Mouse (Mus musculus) embryonic facial prominence, embryonic 10.5 days (tissue): ENCODE measurements at regions not wholly inside any gene's neighbourhood (a gene's known extent, or its start where the extent isn't known, plus 50 kb on each side); places are given as distances from the start of the nearest gene placed in this dataset.

ENCODE experiments used
- DNase-seq: peaks from one replicate; pipeline ENCODE4 v3.0.0-alpha.2; 2017; ENCODE audit warnings: low spot score
- H3K27ac ChIP-seq: fragments of 300-500 bp; sonication (generic); replicated peaks from 2 replicates; pipeline ENCODE4 v1.5.1; 2016; ENCODE audit warnings: mild to moderate bottlenecking
- H3K27me3 ChIP-seq: fragments of 300-500 bp; sonication (generic); replicated peaks from 2 replicates; pipeline ENCODE4 v1.6.1; 2016; ENCODE audit warnings: low read depth, mild to moderate bottlenecking; ENCODE audit not compliant: poor library complexity, severe bottlenecking
- H3K36me3 ChIP-seq: fragments of 300-500 bp; sonication (generic); replicated peaks from 2 replicates; pipeline ENCODE4 v1.6.1; 2016; ENCODE audit warnings: mild to moderate bottlenecking, moderate library complexity
- H3K4me1 ChIP-seq: fragments of 300-500 bp; sonication (generic); 2 replicates; pipeline ENCODE4 v1.6.1; 2016
- H3K4me3 ChIP-seq: fragments of 300-500 bp; sonication (generic); 2 replicates; pipeline ENCODE4 v1.5.1; 2016; ENCODE audit warnings: mild to moderate bottlenecking, moderate library complexity
- H3K9me3 ChIP-seq: fragments of 300-500 bp; sonication (generic); 2 replicates; pipeline ENCODE4 v1.6.1; 2016; ENCODE audit warnings: mild to moderate bottlenecking
- WGBS: fragments of 180-500 bp; shearing (Covaris S2); methylation state at CpG from one replicate; pipeline ENCODE4 v1.1.7; 2016; 5-methylcytosine and 5-hydroxymethylcytosine counted together

DNA sequence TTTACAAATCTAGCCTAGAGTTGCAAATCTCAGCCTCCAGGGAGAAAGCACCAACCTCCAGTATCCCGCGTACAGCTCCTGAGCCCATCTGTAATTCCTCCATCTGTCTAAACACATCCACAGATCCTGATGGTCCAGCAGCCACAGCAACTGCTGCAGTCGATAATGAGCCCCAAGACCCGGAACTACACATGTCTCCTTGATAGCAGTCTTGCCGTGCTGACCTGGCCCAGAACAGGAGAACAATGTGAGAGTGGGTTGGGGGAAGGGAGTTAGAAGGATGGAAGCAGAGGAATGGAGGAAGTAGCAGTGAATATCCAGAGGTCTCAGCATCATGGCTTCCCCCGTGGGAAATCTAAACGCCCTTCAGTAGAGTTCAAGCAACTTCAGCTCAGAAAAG, 152.8 kb upstream of the Zmiz1 start:
- Histone ChIP-seq H3K36me3 (no peaks in the 10 kb centered on the region), H3K4me3 (no peak overlapping the region), H3K27me3 (peaks cover 44% of the 10 kb centered on the region), H3K9me3 (no peaks in the 10 kb centered on the region), H3K27ac (0 out of 2 replicates have a peak overlapping the region, but pooled peaks have one; percentile 71), H3K4me1 (peaks cover 65% of the 10 kb centered on the region)
- DNase-seq: no peak
- 54% methylated on average over 7 of the region's 7 CpGs for WGBS

DNA sequence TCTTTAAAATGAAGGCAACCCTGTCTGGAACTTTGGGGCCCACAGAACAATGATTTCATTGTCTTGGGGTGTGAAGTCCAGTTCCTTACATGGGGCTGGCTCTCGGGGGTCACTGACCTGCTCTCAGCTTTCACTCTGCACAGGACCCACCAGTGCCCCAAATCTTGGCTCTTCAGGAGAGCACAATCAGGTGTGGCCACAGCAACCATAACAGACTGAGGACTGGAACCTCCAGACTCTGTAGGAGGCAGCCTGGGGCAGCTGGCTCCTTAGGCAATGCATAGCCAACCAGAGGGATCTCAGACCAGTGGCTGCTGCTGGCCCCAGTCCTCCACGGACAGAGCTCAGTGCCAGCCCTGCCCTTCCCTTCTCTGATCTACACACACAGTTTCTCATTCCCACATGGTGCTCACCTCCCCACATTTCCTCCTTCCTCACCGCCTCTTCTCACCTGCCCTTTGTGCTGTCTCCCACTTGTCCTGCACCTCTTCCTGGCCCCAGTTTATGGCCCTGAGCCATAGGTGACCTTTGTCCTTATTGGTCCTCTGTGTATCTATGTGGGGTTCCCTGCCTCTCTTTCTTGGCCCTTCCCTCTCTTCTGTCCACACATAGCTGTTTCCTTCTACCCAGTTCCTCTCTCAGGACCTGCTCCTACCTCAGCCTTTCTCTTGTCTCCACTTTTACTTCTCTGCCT, 151.9 kb upstream of the Zmiz1 start:
- no peak for DNase-seq
- peak overlapping the region; percentile 71 for H3K27ac ChIP-seq
- H3K4me1 ChIP-seq: peaks cover 64% of the 10 kb centered on the region
- no peaks in the 10 kb centered on the region for H3K9me3 ChIP-seq
- peaks cover 48% of the 10 kb centered on the region for H3K27me3 ChIP-seq
- WGBS: 52% methylated on average over 3 of the region's 3 CpGs
- no peak overlapping the region for H3K4me3 ChIP-seq
- H3K36me3 ChIP-seq: no peaks in the 10 kb centered on the region

DNA sequence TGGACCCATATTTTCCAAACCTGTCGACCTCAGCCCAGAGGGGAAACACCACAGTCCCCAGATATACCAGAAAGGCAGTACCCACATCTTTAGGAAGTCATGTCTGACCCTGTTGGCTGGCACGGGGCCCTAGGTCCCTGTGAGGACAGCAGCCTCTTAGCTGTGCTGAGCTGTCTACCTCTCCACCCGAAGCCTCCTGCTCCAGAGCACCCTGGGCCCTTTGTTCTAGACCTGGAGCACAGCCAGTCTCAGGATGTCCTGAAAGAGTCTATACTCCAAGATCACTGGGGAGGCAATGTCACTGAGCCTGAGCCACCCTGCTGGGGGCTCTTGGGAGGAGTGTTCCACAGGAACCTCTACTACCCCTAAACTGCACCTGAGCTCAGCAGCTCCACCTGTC, 150.9 kb upstream of the Zmiz1 start:
- DNase-seq: no peak
- no peak overlapping the region for H3K4me3 ChIP-seq
- WGBS: 79% methylated on average over 3 of the region's 3 CpGs
- no peaks in the 10 kb centered on the region for H3K9me3 ChIP-seq
- H3K27ac ChIP-seq: 0 out of 2 replicates have a peak overlapping the region, but pooled peaks have one; percentile 71
- H3K36me3 ChIP-seq: no peaks in the 10 kb centered on the region
- H3K4me1 ChIP-seq: peaks cover 66% of the 10 kb centered on the region
- peaks cover 49% of the 10 kb centered on the region for H3K27me3 ChIP-seq

DNA sequence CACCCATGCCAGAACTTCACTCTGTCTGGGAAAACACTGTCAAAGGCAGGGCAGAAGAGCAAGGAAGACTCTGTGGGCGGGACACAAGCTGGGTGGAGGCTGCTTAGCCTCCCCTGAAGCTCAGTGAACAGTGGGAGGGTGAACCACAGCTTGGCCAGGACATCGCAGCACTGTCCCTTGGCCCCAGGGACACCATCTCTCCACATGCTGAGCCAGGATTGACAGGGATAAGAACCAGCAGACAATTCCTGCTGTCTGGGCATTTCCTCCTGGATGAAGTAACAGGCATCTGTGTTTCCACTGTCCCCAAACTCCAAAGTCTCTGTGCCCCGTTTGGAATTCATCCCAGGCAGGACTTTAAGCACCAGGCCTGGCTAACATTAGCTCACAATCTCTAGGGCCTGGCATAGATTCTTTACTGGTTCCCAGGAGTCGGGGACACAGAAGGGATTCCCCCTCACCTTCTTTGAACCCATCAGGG, 148.3 kb upstream of the Zmiz1 start:
- peak overlapping the region; percentile 37 for H3K27ac ChIP-seq
- no peak for DNase-seq
- H3K9me3 ChIP-seq: no peaks in the 10 kb centered on the region
- WGBS: 59% methylated on average over 4 of the region's 4 CpGs
- no peak overlapping the region for H3K4me3 ChIP-seq
- no peaks in the 10 kb centered on the region for H3K36me3 ChIP-seq
- H3K4me1 ChIP-seq: peaks cover 58% of the 10 kb centered on the region
- peaks cover 62% of the 10 kb centered on the region for H3K27me3 ChIP-seq

DNA sequence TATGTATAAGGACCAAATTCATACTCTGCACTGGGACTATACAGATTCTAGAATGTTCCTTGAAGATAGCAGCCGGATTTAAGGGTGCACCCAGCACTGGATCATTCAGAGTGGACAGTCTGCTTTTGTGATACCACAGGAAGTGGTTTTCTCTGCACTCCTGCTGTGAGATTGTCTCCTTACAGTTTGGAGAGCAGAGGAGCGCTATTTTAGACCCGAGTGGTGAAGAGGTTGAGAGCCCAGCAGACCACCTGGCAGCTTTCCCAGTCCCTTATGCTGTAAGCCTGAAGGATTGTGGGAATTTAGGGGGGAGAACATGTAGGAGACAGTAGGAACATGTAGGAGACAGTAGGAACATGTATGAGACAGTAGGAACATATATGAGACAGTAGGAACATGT, 147.5 kb upstream of the Zmiz1 start:
- Histone ChIP-seq H3K36me3 (no peaks in the 10 kb centered on the region), H3K4me1 (peaks cover 50% of the 10 kb centered on the region), H3K4me3 (no peak overlapping the region), H3K27ac (0 out of 2 replicates have a peak overlapping the region, but pooled peaks have one; percentile 37), H3K27me3 (peaks cover 68% of the 10 kb centered on the region), H3K9me3 (no peaks in the 10 kb centered on the region)
- WGBS: 76% methylated on average over 3 of the region's 3 CpGs
- DNase-seq: no peak

DNA sequence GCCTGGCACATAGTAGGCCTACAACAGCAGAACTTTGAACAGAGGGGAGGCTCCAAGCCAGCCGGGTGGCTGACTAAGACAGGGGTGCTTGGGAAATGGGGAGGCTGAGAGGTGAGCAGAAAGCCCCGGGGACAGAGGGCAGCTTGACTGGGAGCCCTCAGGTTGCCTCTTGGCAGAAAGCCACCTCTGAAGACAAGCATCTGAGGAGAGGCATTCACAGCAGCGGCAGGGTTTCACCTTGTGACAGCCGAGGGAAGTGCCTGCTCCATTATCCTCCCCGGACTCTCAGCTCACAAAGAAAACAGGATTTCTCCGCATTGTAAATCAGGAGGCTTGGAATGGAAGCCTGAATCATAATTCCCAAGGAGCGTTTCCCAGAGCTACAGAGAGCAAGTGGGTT, 146.8 kb upstream of the Zmiz1 start:
- H3K4me3 ChIP-seq: no peak overlapping the region
- peaks cover 48% of the 10 kb centered on the region for H3K4me1 ChIP-seq
- peak overlapping the region; percentile 48; the same call in 1 of the 2 replicates for H3K27ac ChIP-seq
- 38% methylated on average over 7 of the region's 7 CpGs for WGBS
- peaks cover 68% of the 10 kb centered on the region for H3K27me3 ChIP-seq
- H3K36me3 ChIP-seq: no peaks in the 10 kb centered on the region
- H3K9me3 ChIP-seq: no peaks in the 10 kb centered on the region
- DNase-seq: no peak

DNA sequence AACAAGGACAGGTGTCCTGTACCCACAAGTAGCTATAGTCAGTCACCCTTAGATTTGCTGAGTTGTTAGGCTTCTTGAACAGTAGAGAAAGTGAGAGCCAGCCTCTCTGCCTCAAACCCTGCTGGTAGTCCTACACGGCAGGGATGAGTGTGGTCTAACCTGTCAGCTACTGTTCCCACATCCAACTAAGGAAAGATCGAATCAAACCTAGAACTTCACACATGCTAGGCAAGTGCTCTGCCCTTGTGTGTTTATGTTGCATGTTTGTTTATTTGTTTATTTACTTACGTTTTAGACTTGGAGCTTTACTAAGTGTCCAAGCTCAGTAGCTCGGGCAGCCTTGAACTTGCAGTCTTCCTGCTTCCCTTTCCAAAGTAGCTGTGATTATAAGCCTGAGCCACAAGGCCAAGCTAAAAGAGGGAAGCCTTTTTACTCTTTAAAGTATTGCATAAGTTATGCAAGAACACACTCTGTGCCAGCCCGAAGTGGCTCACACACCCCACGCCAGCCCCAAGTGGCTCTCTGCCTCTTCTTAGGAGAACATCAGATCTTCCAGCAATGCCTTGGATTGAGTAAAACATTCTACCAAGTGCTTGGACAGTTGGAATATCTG, 146.1 kb upstream of the Zmiz1 start:
- H3K9me3 ChIP-seq: no peaks in the 10 kb centered on the region
- H3K4me3 ChIP-seq: no peak overlapping the region
- no peaks in the 10 kb centered on the region for H3K36me3 ChIP-seq
- H3K27ac ChIP-seq: no peak overlapping the region
- peaks cover 68% of the 10 kb centered on the region for H3K27me3 ChIP-seq
- 89% methylated on average over 6 of the region's 6 CpGs for WGBS
- H3K4me1 ChIP-seq: peaks cover 50% of the 10 kb centered on the region
- no peak for DNase-seq

DNA sequence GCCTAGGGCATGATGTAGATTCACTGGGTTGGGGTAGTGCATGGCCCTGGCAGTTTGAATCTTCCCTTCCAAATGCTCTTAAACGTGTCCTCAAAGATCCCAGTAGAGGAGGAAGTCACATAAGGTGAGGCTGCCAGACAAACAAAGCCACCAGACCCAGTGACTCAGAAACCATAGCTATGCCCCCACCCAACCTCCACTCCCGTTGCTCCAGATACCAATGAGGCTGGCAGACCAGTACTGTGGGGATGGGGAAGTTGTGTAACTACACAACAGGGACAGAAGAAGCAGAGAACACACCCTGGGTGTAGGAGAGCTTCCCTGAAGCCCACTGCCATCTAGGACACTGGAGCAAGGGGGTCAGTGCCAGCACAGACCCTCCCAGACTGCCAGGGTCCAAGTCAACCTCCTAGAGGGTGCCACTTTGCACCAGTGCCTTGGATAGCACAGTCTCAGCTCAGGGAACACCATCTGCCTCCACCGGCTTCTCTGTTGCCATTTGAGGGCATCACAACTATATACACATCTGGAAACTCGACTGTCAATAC, 145.2 kb upstream of the Zmiz1 start:
- Histone ChIP-seq H3K4me1 (peaks cover 54% of the 10 kb centered on the region), H3K36me3 (no peaks in the 10 kb centered on the region), H3K27ac (no peak overlapping the region), H3K27me3 (peaks cover 68% of the 10 kb centered on the region), H3K9me3 (no peaks in the 10 kb centered on the region), H3K4me3 (no peak overlapping the region)
- 78% methylated on average over 4 of the region's 4 CpGs for WGBS
- no peak for DNase-seq

DNA sequence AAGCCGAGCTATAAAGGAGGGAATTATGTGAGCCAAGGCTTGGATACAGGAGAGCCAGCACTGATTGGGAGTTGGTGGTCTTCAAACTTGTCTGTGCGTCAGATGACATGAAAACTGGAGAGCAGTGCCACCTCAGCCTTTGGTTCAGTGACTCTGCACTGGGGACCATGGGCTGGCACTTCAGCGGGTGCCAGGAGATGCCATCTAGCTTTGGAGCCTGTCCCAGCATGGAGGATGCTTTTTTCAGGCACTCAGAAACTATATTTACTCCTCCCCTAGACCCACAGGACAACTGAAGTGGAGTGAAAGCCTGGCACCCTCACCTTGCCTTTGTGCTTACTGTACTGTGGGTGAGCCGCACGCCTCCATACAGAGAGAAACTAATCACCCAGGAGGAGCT, 142.5 kb upstream of the Zmiz1 start:
- Histone ChIP-seq H3K9me3 (no peaks in the 10 kb centered on the region), H3K27me3 (peaks cover 67% of the 10 kb centered on the region), H3K36me3 (no peaks in the 10 kb centered on the region), H3K4me3 (no peak overlapping the region), H3K27ac (peak overlapping the region; percentile 92; the same call in 1 of the 2 replicates), H3K4me1 (peaks cover 61% of the 10 kb centered on the region)
- no peak for DNase-seq
- WGBS: 92% methylated on average over 5 of the region's 5 CpGs

DNA sequence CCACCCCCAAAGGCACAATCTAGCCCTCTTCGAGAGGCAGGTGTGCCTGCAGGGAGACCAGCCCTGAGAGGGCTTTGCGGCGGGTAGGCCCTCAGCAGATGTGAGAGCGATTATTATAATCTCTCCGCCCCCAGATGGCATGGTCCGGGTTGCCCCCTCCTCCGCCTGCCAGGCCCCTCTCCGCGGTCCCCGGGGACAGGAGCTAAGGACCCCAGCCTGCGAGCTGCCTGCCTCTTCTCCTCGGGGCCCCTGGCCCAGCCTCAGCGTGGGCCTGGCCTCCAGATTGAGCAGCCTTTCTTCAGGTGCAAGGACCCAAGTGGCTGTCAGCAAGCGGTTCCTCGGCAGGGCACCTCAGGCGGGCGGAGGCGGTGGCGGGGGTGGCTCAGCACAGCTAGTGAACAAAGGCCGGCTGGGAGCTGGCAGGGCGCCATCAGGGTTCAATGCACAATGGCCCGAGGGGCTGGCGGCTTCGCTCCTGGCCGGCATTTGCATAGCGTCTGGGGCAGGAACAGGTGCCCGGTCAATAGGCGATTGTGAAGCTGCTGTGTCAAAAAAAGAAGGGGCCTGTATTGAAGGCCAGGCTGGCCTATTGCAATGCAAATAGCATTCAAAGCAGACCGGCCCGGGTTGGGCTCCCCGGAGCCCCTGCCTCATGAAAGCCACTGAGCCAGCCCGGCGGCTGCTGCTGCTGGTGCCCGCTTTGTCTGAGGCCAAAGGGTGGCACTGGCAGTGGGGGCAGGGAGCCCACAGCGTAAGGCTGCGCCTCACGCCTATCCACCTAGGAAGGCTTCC, 141.1 kb upstream of the Zmiz1 start:
- Histone ChIP-seq H3K4me3 (peak overlapping the region; percentile 49), H3K27me3 (peaks cover 67% of the 10 kb centered on the region), H3K9me3 (no peaks in the 10 kb centered on the region), H3K27ac (peak overlapping the region; percentile 92), H3K4me1 (peaks cover 54% of the 10 kb centered on the region), H3K36me3 (no peaks in the 10 kb centered on the region)
- 3% methylated on average over 37 of the region's 37 CpGs for WGBS
- peak; percentile 86 for DNase-seq

DNA sequence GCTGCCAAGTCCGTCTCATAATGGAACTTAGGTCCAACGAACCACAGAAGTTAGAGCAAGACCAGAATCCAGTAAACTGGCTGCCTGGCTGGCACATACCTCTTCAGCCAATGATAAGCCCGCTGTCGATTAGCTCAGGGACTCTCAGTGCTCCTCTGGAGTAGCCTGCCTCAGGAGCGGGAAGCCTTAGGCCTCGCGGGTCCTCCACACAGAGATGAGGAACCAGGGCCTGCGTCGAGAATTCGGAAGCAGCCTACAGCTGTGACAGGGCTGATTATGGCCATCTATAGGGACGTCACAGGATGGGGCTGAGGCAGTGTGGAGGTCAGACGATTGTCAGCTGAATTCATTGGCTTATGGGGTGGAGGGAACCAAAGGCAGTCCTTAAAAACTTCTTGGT, 140.1 kb upstream of the Zmiz1 start:
- Histone ChIP-seq H3K27ac (peak overlapping the region; percentile 92), H3K4me3 (no peak overlapping the region), H3K9me3 (no peaks in the 10 kb centered on the region), H3K36me3 (no peaks in the 10 kb centered on the region), H3K4me1 (peaks cover 61% of the 10 kb centered on the region), H3K27me3 (peaks cover 60% of the 10 kb centered on the region)
- DNase-seq: no peak
- 57% methylated on average over 12 of the region's 12 CpGs for WGBS

DNA sequence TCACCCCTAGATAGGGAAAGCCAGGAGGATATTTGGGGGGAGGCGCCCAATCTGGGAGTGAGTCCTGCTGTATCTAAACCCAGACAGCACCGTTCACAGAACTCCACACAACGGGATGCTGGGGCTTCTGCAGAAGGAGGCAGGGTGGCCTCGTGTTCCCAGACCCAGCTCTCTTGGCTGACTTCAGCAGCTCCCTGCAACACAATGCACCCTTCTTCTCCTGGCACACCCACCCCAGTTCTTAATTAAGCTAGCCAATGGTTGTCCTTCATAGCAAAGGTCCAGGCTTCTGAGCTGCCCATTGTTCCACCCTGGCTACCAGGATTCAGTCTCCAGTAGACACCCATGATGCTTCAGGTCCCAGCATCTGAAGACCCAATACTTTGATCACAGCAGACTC, 138.8 kb upstream of the Zmiz1 start:
- H3K9me3 ChIP-seq: no peaks in the 10 kb centered on the region
- H3K36me3 ChIP-seq: no peaks in the 10 kb centered on the region
- peaks cover 57% of the 10 kb centered on the region for H3K4me1 ChIP-seq
- H3K27me3 ChIP-seq: peaks cover 53% of the 10 kb centered on the region
- peak overlapping the region; percentile 37; the same call in 1 of the 2 replicates for H3K27ac ChIP-seq
- H3K4me3 ChIP-seq: no peak overlapping the region
- 59% methylated on average over 4 of the region's 4 CpGs for WGBS
- no peak for DNase-seq
